Mouse (Mus musculus): ENCODE results near the gene Hspg2.

The Hspg2 gene

GRCm38 (mm10) chr4:137461217-137461616, 7.4 kb upstream of the Hspg2 start:
- DNase-seq (ENCODE audit: low spot score in 2 of 2) = no peak

GRCm38 (mm10) chr4:137461981-137462690, 6.4 kb upstream of the Hspg2 start:
- no peak for DNase-seq (ENCODE audit: low spot score in 2 of 2)

GRCm38 (mm10) chr4:137465125-137465787, 3.3 kb upstream of the Hspg2 start:
- no peak for DNase-seq (ENCODE audit: low spot score in 2 of 2)

GRCm38 (mm10) chr4:137466991-137467390, 1.6 kb upstream of the Hspg2 start:
- DNase-seq (ENCODE audit: low spot score in 2 of 2) = no peak

GRCm38 (mm10) chr4:137467525-137467924, 1.0 kb upstream of the Hspg2 start:
- no peak for DNase-seq (ENCODE audit: low spot score in 2 of 2)

- DNase-seq (ENCODE audit: low spot score in 2 of 2) = no peak
Observed at GRCm38 (mm10) chr4:137469081-137469844, 694 bp downstream of the Hspg2 start.

GRCm38 (mm10) chr4:137469845-137470692, 1.5 kb downstream of the Hspg2 start:
- no peak for DNase-seq (ENCODE audit: low spot score in 2 of 2)

- DNase-seq (ENCODE audit: low spot score in 2 of 2) = no peak
Observed at GRCm38 (mm10) chr4:137470701-137471317, 2.2 kb downstream of the Hspg2 start.

- DNase-seq (ENCODE audit: low spot score in 2 of 2) = no peak
Observed at GRCm38 (mm10) chr4:137471326-137471725, 2.8 kb downstream of the Hspg2 start.

- no peak for DNase-seq (ENCODE audit: low spot score in 2 of 2)
Observed at GRCm38 (mm10) chr4:137473240-137473639, 4.7 kb downstream of the Hspg2 start.

GRCm38 (mm10) chr4:137473701-137474388, 5.3 kb downstream of the Hspg2 start:
- no peak for DNase-seq (ENCODE audit: low spot score in 2 of 2)

GRCm38 (mm10) chr4:137474694-137475093, 6.1 kb downstream of the Hspg2 start:
- no peak for DNase-seq (ENCODE audit: low spot score in 2 of 2)

GRCm38 (mm10) chr4:137475271-137476050, 6.9 kb downstream of the Hspg2 start:
- no peak for DNase-seq (ENCODE audit: low spot score in 2 of 2)

GRCm38 (mm10) chr4:137476065-137476760, 7.6 kb downstream of the Hspg2 start:
- DNase-seq (ENCODE audit: low spot score in 2 of 2) = no peak

GRCm38 (mm10) chr4:137476761-137477237, 8.2 kb downstream of the Hspg2 start:
- no peak for DNase-seq (ENCODE audit: low spot score in 2 of 2)

- no peak for DNase-seq (ENCODE audit: low spot score in 2 of 2)
Observed at GRCm38 (mm10) chr4:137477611-137478010, 9.0 kb downstream of the Hspg2 start.

- DNase-seq (ENCODE audit: low spot score in 2 of 2) = no peak
Observed at GRCm38 (mm10) chr4:137478306-137478705, 9.7 kb downstream of the Hspg2 start.

GRCm38 (mm10) chr4:137479757-137480156, 11.2 kb downstream of the Hspg2 start:
- DNase-seq (ENCODE audit: low spot score in 2 of 2) = no peak

Measured in spleen, postnatal 36 days (tissue).